Mouse (Mus musculus) testis, adult 2 months (tissue): ENCODE data around the gene Ermap.

ENCODE experiments used
- CTCF ChIP-seq: fragments of 200-500 bp; IDR thresholded peaks from 2 replicates; pipeline ENCODE4 v1.5.1; 2012; ENCODE audit warnings: low read depth, mild to moderate bottlenecking, inconsistent platforms, low read length, moderate library complexity; ENCODE audit not compliant: control insufficient read depth, insufficient read depth, insufficient replicate concordance
- POLR2A ChIP-seq: fragments of 200-500 bp; IDR thresholded peaks from 2 replicates; pipeline ENCODE4 v1.6.1; 2012; ENCODE audit warnings: low read depth, mild to moderate bottlenecking, inconsistent platforms, low read length, moderate library complexity; ENCODE audit not compliant: control insufficient read depth

DNA sequence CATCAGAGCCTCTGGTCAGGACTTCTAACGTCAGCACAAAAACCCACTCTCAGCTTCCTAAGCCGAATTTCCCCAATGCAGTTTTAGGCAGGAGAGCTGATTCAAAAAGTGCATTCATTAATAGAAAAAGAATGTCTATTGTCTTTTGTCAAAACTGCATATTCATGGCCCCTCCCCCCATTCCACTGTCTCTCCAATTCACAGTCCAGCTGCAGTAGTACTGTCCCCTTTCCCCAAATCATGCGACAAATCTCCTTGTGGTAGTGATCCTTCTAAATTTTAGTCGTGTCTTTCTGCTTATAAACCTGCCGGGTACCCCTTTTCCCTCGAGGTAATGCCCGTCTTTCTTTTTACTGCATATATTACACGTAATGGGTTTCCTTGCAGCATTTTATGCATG lies 51.0 kb downstream of the Ermap start:
- TF ChIP-seq CTCF (no peak), POLR2A (no peak)
